Mouse (Mus musculus): ENCODE data around the gene Ssr2.

Gene Ssr2

GRCm38 (mm10) chr3:88541622-88542401 lies 33.9 kb upstream of the Ssr2 start:
- no peak for DNase-seq (ENCODE audit: extremely low spot score)

GRCm38 (mm10) chr3:88542486-88542885 lies 33.2 kb upstream of the Ssr2 start:
- no peak for DNase-seq (ENCODE audit: extremely low spot score)

- no peak for DNase-seq (ENCODE audit: extremely low spot score)
Measured at GRCm38 (mm10) chr3:88543174-88543573, 32.5 kb upstream of the Ssr2 start.

- DNase-seq (ENCODE audit: extremely low spot score): no peak
Measured at GRCm38 (mm10) chr3:88543651-88544410, 31.8 kb upstream of the Ssr2 start.

- DNase-seq (ENCODE audit: extremely low spot score): no peak
Measured at GRCm38 (mm10) chr3:88544514-88544913, 31.2 kb upstream of the Ssr2 start.

GRCm38 (mm10) chr3:88544955-88545591 lies 30.6 kb upstream of the Ssr2 start:
- no peak for DNase-seq (ENCODE audit: extremely low spot score)

GRCm38 (mm10) chr3:88546674-88547418 lies 28.8 kb upstream of the Ssr2 start:
- DNase-seq (ENCODE audit: extremely low spot score): no peak

- DNase-seq (ENCODE audit: extremely low spot score): no peak
Measured at GRCm38 (mm10) chr3:88548180-88548917, 27.3 kb upstream of the Ssr2 start, which contains the start of gene Rab25. Gene Rab25, minus strand, starts transcription at chr3:88548300.

- no peak for DNase-seq (ENCODE audit: extremely low spot score)
Measured at GRCm38 (mm10) chr3:88551586-88551985, 24.1 kb upstream of the Ssr2 start.

GRCm38 (mm10) chr3:88552082-88552645 lies 23.5 kb upstream of the Ssr2 start:
- DNase-seq (ENCODE audit: extremely low spot score): no peak

GRCm38 (mm10) chr3:88552676-88553524 lies 22.8 kb upstream of the Ssr2 start, which contains the start of gene Lamtor2:
Gene Lamtor2, minus strand, starts transcription at chr3:88553074.
- peak; percentile 97 for DNase-seq (ENCODE audit: extremely low spot score)

- peak; percentile 98 for DNase-seq (ENCODE audit: extremely low spot score)
Measured at GRCm38 (mm10) chr3:88553525-88553879, 22.2 kb upstream of the Ssr2 start, which contains the start of gene Ubqln4. Gene Ubqln4, plus strand, starts transcription at chr3:88553758.

GRCm38 (mm10) chr3:88553880-88554586 lies 21.6 kb upstream of the Ssr2 start:
- DNase-seq (ENCODE audit: extremely low spot score): no peak

- DNase-seq (ENCODE audit: extremely low spot score): no peak
Measured at GRCm38 (mm10) chr3:88555069-88555605, 20.5 kb upstream of the Ssr2 start.

GRCm38 (mm10) chr3:88555731-88556130 lies 19.9 kb upstream of the Ssr2 start:
- DNase-seq (ENCODE audit: extremely low spot score): no peak

- no peak for DNase-seq (ENCODE audit: extremely low spot score)
Measured at GRCm38 (mm10) chr3:88556616-88557015, 19.1 kb upstream of the Ssr2 start.

- no peak for DNase-seq (ENCODE audit: extremely low spot score)
Measured at GRCm38 (mm10) chr3:88559596-88559995, 16.1 kb upstream of the Ssr2 start.

- no peak for DNase-seq (ENCODE audit: extremely low spot score)
Measured at GRCm38 (mm10) chr3:88561989-88562388, 13.7 kb upstream of the Ssr2 start.

GRCm38 (mm10) chr3:88563442-88563841 lies 12.2 kb upstream of the Ssr2 start:
- no peak for DNase-seq (ENCODE audit: extremely low spot score)
